Mouse (Mus musculus) layer of hippocampus, adult 2 months (tissue): ENCODE measurements around the gene Ggnbp2. TPM values are rescaled to one million over a fixed set of nuclear protein-coding genes. Genes with fewer than 3 reads are reported as not detected.
"Not testable (repeated sequence)": the region's sequence is repeated elsewhere in the genome, so short reads cannot be mapped to it uniquely, and the experiment has no call there.

Source experiments
- DNase-seq, 2 experiments: peaks; one replicate each; pipeline ENCODE4 v3.0.0; 2022; ENCODE audit warnings: low spot score in 2 of 2
- H3K27ac ChIP-seq: fragments of 200-600 bp; 2 replicates; pipeline ENCODE4 v1.8.1; 2022
- H3K4me3 ChIP-seq: fragments of 200-600 bp; 2 replicates; pipeline ENCODE4 v1.8.1; 2022; ENCODE audit warnings: mild to moderate bottlenecking
- CTCF ChIP-seq: fragments of 200-600 bp; conservative IDR thresholded peaks from 2 replicates; pipeline ENCODE4 v1.8.1; 2022; ENCODE audit warnings: antibody characterized with exemption, mild to moderate bottlenecking, moderate library complexity
- total RNA-seq, 2 experiments: library from RNA; stranded (reverse); gene quantifications; 2 replicates each; pipeline ENCODE4 v1.2.3; 2021

Gene Ggnbp2
- total RNA-seq, 2 experiments from 2014 or later, result 87.7 to 92.2 TPM

GRCm38 (mm10) chr11:84891705-84892104 lies 21.1 kb upstream of the Ggnbp2 start:
- TF ChIP-seq CTCF, result no peak

GRCm38 (mm10) chr11:84889492-84889891 lies 18.9 kb upstream of the Ggnbp2 start:
- no peak for TF ChIP-seq CTCF
- Histone ChIP-seq H3K4me3 (no peak overlapping the region), H3K27ac (no peak overlapping the region)
- no peak for DNase-seq

More at GRCm38 (mm10) chr11:84891705-84892104, 21.1 kb upstream of the Ggnbp2 start:
- Histone ChIP-seq H3K27ac (no peak overlapping the region), H3K4me3 (no peak overlapping the region)
- no peak for DNase-seq

GRCm38 (mm10) chr11:84888025-84888424 lies 17.4 kb upstream of the Ggnbp2 start:
- no peak overlapping the region for H3K27ac ChIP-seq
- no peak overlapping the region for H3K4me3 ChIP-seq
- DNase-seq, result no peak
- no peak for TF ChIP-seq CTCF

- TF ChIP-seq CTCF, result no peak
- DNase-seq, result no peak
- Histone ChIP-seq H3K27ac (no peak overlapping the region), H3K4me3 (no peak overlapping the region)
Measured at GRCm38 (mm10) chr11:84886767-84887511, 16.3 kb upstream of the Ggnbp2 start.

- Histone ChIP-seq H3K27ac (no peak overlapping the region), H3K4me3 (no peak overlapping the region)
- DNase-seq, result no peak
- TF ChIP-seq CTCF, result no peak
Measured at GRCm38 (mm10) chr11:84886236-84886635, 15.6 kb upstream of the Ggnbp2 start.

GRCm38 (mm10) chr11:84885238-84885637 lies 14.6 kb upstream of the Ggnbp2 start:
- TF ChIP-seq CTCF, result no peak
- DNase-seq, result no peak
- Histone ChIP-seq H3K4me3 (no peak overlapping the region), H3K27ac (no peak overlapping the region)

- TF ChIP-seq CTCF, result no peak
- peak in 1 of 2 experiments; percentile 1 for DNase-seq
- Histone ChIP-seq H3K4me3 (no peak overlapping the region), H3K27ac (no peak overlapping the region)
Measured at GRCm38 (mm10) chr11:84882346-84882745, 11.7 kb upstream of the Ggnbp2 start.

- Histone ChIP-seq H3K4me3 (peak overlapping the region; percentile 91), H3K27ac (peak overlapping the region; percentile 91; the same call in 1 of the 2 replicates)
- no peak for DNase-seq
- no peak for TF ChIP-seq CTCF
Measured at GRCm38 (mm10) chr11:84880971-84881370, 10.4 kb upstream of the Ggnbp2 start.

GRCm38 (mm10) chr11:84880465-84880961 lies 9.9 kb upstream of the Ggnbp2 start:
- TF ChIP-seq CTCF, result peak; percentile 60
- H3K4me3 ChIP-seq, result peak overlapping the region; percentile 91
- DNase-seq, result peak in 1 of 2 experiments; percentile 14
- peak overlapping the region; percentile 91 for H3K27ac ChIP-seq

- peak within 1 kb of the TSS; percentile 91 for H3K27ac ChIP-seq
- peak; percentile 67 for TF ChIP-seq CTCF
- DNase-seq, result peak; percentile 61 to 79
- peak within 1 kb of the TSS; percentile 91 for H3K4me3 ChIP-seq
Measured at GRCm38 (mm10) chr11:84879772-84880464, 9.3 kb upstream of the Ggnbp2 start, which contains the start of the genes Myo19 and Pigw. Gene Myo19 (plus strand): TSS chr11:84880148. Gene Pigw (minus strand): TSS chr11:84880285.

GRCm38 (mm10) chr11:84879007-84879771 lies 8.6 kb upstream of the Ggnbp2 start:
- H3K4me3 ChIP-seq, result peak overlapping the region; percentile 91
- DNase-seq, result no peak
- TF ChIP-seq CTCF, result no peak
- peak overlapping the region; percentile 91 for H3K27ac ChIP-seq

GRCm38 (mm10) chr11:84876020-84876419 lies 5.4 kb upstream of the Ggnbp2 start:
- H3K27ac ChIP-seq, DNase-seq, H3K4me3 ChIP-seq: not testable (repeated sequence)
